Mouse (Mus musculus) thymus, postnatal 10 days (tissue): ENCODE data around the gene Gpld1.

Experiments
- DNase-seq, 2 experiments: peaks; one replicate each; pipeline ENCODE4 v3.0.0; 2021; ENCODE audit warnings: low spot score in 2 of 2

The Gpld1 gene

GRCm38 (mm10) chr13:24942512-24943282, at the start of gene Gpld1:
TSS of gene Gpld1 (plus strand) at chr13:24943152.
- no peak for DNase-seq

- no peak for DNase-seq
Measured at GRCm38 (mm10) chr13:24893880-24894279, 49.1 kb upstream of the Gpld1 start.

GRCm38 (mm10) chr13:24901916-24902315, 41.0 kb upstream of the Gpld1 start:
- DNase-seq = no peak

GRCm38 (mm10) chr13:24903412-24903811, 39.5 kb upstream of the Gpld1 start:
- DNase-seq = no peak

- DNase-seq = no peak
Measured at GRCm38 (mm10) chr13:24905422-24905821, 37.5 kb upstream of the Gpld1 start.

- DNase-seq = no peak
Measured at GRCm38 (mm10) chr13:24906831-24907570, 36.0 kb upstream of the Gpld1 start.

- no peak for DNase-seq
Measured at GRCm38 (mm10) chr13:24909112-24909511, 33.8 kb upstream of the Gpld1 start.

GRCm38 (mm10) chr13:24913576-24913975, 29.4 kb upstream of the Gpld1 start:
- DNase-seq = no peak

GRCm38 (mm10) chr13:24914915-24915314, 28.0 kb upstream of the Gpld1 start:
- no peak for DNase-seq

GRCm38 (mm10) chr13:24915831-24916230, 27.1 kb upstream of the Gpld1 start:
- no peak for DNase-seq

GRCm38 (mm10) chr13:24920333-24920977, 22.5 kb upstream of the Gpld1 start:
- DNase-seq = peak; percentile 34 to 77

- DNase-seq = peak in 1 of 2 experiments; percentile 26
Measured at GRCm38 (mm10) chr13:24921281-24921680, 21.7 kb upstream of the Gpld1 start.

- DNase-seq = no peak
Measured at GRCm38 (mm10) chr13:24923991-24924390, 19.0 kb upstream of the Gpld1 start.

GRCm38 (mm10) chr13:24930591-24930990, 12.4 kb upstream of the Gpld1 start:
- no peak for DNase-seq

- no peak for DNase-seq
Measured at GRCm38 (mm10) chr13:24933199-24933598, 9.8 kb upstream of the Gpld1 start.

GRCm38 (mm10) chr13:24936772-24937107, 6.2 kb upstream of the Gpld1 start:
- DNase-seq = no peak

GRCm38 (mm10) chr13:24937108-24937838, 5.7 kb upstream of the Gpld1 start, which contains the start of gene Aldh5a1:
TSS of gene Aldh5a1 (minus strand) at chr13:24937661.
- peak; percentile 25 to 51 for DNase-seq

- no peak for DNase-seq
Measured at GRCm38 (mm10) chr13:24937839-24938166, 5.1 kb upstream of the Gpld1 start.

- peak in 1 of 2 experiments; percentile 68 for DNase-seq
Measured at GRCm38 (mm10) chr13:24938683-24939082, 4.3 kb upstream of the Gpld1 start.

- no peak for DNase-seq
Measured at GRCm38 (mm10) chr13:24939472-24939871, 3.5 kb upstream of the Gpld1 start.

- no peak for DNase-seq
Measured at GRCm38 (mm10) chr13:24943303-24943702, 351 bp downstream of the Gpld1 start.

- no peak for DNase-seq
Measured at GRCm38 (mm10) chr13:24945567-24945966, 2.6 kb downstream of the Gpld1 start.
